Mouse (Mus musculus): ENCODE measurements around the gene Gpx7. TPM values are rescaled to one million over a fixed set of nuclear protein-coding genes. Genes with fewer than 3 reads are reported as not detected.

Gene Gpx7
- polyA plus RNA-seq, 1 experiment: not detected

DNA sequence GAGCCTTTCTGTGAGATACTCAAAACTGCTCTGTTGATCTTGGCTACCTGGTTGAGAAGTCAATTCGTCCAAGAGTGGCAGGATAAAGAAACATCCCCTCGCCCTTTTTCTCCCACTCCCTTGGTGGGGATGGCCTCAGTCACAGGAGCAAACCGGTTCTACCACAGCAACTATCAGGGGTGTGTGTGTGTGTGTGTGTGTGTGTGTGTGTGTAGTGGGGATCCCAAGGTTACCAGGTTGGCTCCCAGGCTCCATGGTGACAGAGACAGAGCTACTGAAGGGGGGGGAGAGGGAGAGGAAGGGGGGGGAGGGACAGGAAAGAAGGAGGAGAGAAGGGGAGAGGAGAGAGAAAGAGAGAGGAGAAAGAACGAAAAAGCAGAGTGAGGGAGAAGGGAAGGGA, 19.7 kb downstream of the Gpx7 start:
- 42% methylated on average over 4 of the region's 4 CpGs for WGBS
- Histone ChIP-seq H3K4me1 (ENCODE audit: control insufficient read depth, insufficient read depth, low read length) (no peaks in the 10 kb centered on the region), H3K27ac (ENCODE audit: control insufficient read depth, insufficient read depth, low read depth, low read length, poor library complexity) (no peak overlapping the region), H3K4me3 (replicated peaks; ENCODE audit: control insufficient read depth, low read depth, low read length) (no peak overlapping the region)
- no peak for TF ChIP-seq POLR2A (IDR thresholded peaks at IDR 0.05; ENCODE audit: borderline replicate concordance, control insufficient read depth, low read depth, low read length)
- TF ChIP-seq CTCF (IDR thresholded peaks at IDR 0.05; ENCODE audit: control insufficient read depth, insufficient read depth, low read length): no peak

DNA sequence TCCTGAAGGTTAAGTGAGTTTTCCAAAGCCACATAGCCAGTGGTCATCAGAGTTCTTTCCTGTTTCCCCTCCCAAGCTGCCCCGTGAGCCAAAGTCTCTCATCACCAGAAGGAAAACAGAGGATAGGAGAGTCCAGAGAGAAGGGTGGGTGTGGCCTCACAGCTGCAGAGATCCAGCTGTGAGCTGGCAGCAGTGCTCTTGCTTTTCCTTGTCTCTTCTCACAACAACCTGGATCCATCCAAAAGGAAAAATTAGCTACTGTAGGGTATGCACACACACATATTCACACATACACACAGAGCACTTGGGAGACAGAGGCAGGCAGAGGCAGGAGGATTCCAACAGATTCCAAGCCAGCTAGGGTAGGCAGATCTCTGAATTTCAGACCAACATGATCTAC, 20.7 kb downstream of the Gpx7 start:
- 66% methylated on average over 1 of the region's 1 CpGs for WGBS
- TF ChIP-seq POLR2A (IDR thresholded peaks at IDR 0.05; ENCODE audit: borderline replicate concordance, control insufficient read depth, low read depth, low read length) (no peak), CTCF (IDR thresholded peaks at IDR 0.05; ENCODE audit: control insufficient read depth, insufficient read depth, low read length) (no peak)
- Histone ChIP-seq H3K4me1 (ENCODE audit: control insufficient read depth, insufficient read depth, low read length) (no peaks in the 10 kb centered on the region), H3K4me3 (replicated peaks; ENCODE audit: control insufficient read depth, low read depth, low read length) (no peak overlapping the region), H3K27ac (ENCODE audit: control insufficient read depth, insufficient read depth, low read depth, low read length, poor library complexity) (no peak overlapping the region)

DNA sequence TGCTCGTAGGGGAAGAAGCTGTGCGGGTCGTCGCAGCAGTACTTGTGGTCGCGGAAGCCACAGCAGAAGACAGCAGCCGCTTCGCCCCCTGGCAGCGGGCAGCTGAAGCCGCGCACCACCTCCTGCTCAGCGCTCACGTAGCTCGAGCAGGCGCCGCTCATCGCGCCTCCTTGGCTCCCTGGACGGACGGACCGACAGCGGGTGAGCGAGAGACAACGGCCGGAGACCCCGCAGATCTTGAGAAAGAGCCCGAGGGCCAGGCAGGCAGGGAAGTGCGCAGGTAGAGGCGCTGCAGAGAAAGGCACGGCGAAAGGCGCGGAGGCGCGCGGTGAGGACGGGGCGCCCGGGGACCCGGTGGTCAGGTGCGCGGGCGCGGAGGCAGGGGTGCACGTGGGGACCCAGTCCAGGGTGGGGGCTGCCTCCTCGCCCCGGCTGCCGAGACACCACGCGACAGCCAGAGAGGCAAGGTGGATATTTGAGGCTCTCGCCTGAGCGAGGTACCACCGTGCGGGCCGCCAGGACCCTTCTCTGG, 23.5 kb downstream of the Gpx7 start, which contains the start of gene Shisal2a:
Shisal2a (minus strand) TSS at position 167 of the 532 bp plus-strand sequence.
- WGBS: 5% methylated on average over 55 of the region's 55 CpGs
- H3K27ac ChIP-seq (ENCODE audit: control insufficient read depth, insufficient read depth, low read depth, low read length, poor library complexity): no peak within 1 kb of the TSS; the same call in 1 of the 2 replicates
- H3K4me3 ChIP-seq (replicated peaks; ENCODE audit: control insufficient read depth, low read depth, low read length): no peak within 1 kb of the TSS
- no peaks in the 10 kb centered on the region for H3K4me1 ChIP-seq (ENCODE audit: control insufficient read depth, insufficient read depth, low read length)
- TF ChIP-seq CTCF (IDR thresholded peaks at IDR 0.05; ENCODE audit: control insufficient read depth, insufficient read depth, low read length): no peak
- TF ChIP-seq POLR2A (IDR thresholded peaks at IDR 0.05; ENCODE audit: borderline replicate concordance, control insufficient read depth, low read depth, low read length): no peak

DNA sequence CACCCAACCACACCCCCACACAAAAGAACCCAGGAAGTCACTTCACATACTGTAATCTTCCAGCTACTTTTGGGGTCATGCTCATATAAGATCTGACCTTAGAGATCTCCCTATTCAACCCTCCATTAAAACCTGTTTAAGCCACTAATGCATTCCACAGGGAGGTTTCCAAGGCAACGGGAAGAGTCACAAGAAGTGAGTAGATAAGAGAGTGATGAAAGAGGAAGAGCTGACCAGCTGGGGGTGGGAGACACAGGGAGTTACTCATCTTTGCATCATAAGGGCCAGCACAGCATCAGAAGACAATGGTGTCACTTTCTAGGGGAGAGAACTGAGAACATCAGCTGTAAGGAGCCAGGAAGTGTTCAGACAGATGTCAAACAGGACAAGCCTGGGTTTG, 26.6 kb downstream of the Gpx7 start:
- Histone ChIP-seq H3K4me3 (replicated peaks; ENCODE audit: control insufficient read depth, low read depth, low read length) (no peak overlapping the region), H3K27ac (ENCODE audit: control insufficient read depth, insufficient read depth, low read depth, low read length, poor library complexity) (no peak overlapping the region), H3K4me1 (ENCODE audit: control insufficient read depth, insufficient read depth, low read length) (no peaks in the 10 kb centered on the region)
- TF ChIP-seq POLR2A (IDR thresholded peaks at IDR 0.05; ENCODE audit: borderline replicate concordance, control insufficient read depth, low read depth, low read length): no peak
- TF ChIP-seq CTCF (IDR thresholded peaks at IDR 0.05; ENCODE audit: control insufficient read depth, insufficient read depth, low read length): no peak
- 11% methylated on average over 1 of the region's 1 CpGs for WGBS

DNA sequence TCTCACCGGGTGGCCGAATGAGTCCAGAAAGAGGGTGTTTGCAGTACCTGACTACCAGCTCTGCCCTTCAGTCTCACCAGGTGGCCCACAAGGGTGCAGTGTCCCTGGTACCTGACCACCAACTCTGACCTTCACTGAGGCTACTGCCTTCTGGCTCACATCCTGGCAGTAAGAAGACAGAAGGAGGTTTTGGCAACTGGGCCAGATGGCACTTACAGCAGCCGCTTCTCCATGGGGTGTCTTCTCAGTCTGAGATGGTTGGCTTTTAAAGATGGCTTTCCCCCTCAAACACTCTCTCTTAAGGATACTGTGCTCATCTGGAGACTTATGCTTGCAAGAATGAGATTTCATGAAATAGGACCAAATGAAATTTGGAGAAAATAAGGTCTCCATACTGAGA, 27.3 kb downstream of the Gpx7 start:
- WGBS: 86% methylated on average over 3 of the region's 3 CpGs
- Histone ChIP-seq H3K4me1 (ENCODE audit: control insufficient read depth, insufficient read depth, low read length) (no peaks in the 10 kb centered on the region), H3K27ac (ENCODE audit: control insufficient read depth, insufficient read depth, low read depth, low read length, poor library complexity) (no peak overlapping the region), H3K4me3 (replicated peaks; ENCODE audit: control insufficient read depth, low read depth, low read length) (no peak overlapping the region)
- TF ChIP-seq CTCF (IDR thresholded peaks at IDR 0.05; ENCODE audit: control insufficient read depth, insufficient read depth, low read length) (no peak), POLR2A (IDR thresholded peaks at IDR 0.05; ENCODE audit: borderline replicate concordance, control insufficient read depth, low read depth, low read length) (no peak)

DNA sequence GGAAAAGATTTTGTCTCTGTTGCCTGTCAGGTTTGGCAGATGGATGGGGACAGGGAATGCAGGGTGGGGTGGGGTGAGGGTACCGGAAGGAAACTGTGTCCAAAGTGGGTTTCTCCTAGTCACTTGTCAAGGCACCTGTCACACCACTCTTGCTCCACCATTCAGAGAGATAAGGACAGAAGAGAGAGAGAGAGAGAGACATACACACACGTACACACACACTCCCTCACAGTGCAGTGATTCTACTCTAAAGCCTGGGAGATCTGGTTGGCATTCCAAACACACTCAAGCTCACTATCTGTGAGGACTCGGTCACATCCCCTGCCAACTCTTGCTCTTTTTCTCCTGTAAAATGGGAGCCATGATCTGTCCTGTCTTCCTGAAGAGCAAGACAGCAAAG, 34.6 kb downstream of the Gpx7 start:
- Histone ChIP-seq H3K4me3 (replicated peaks; ENCODE audit: control insufficient read depth, low read depth, low read length) (no peak overlapping the region), H3K4me1 (ENCODE audit: control insufficient read depth, insufficient read depth, low read length) (peaks cover 3% of the 10 kb centered on the region), H3K27ac (ENCODE audit: control insufficient read depth, insufficient read depth, low read depth, low read length, poor library complexity) (no peak overlapping the region)
- WGBS: 64% methylated on average over 3 of the region's 3 CpGs
- TF ChIP-seq CTCF (IDR thresholded peaks at IDR 0.05; ENCODE audit: control insufficient read depth, insufficient read depth, low read length): no peak
- no peak for TF ChIP-seq POLR2A (IDR thresholded peaks at IDR 0.05; ENCODE audit: borderline replicate concordance, control insufficient read depth, low read depth, low read length)

DNA sequence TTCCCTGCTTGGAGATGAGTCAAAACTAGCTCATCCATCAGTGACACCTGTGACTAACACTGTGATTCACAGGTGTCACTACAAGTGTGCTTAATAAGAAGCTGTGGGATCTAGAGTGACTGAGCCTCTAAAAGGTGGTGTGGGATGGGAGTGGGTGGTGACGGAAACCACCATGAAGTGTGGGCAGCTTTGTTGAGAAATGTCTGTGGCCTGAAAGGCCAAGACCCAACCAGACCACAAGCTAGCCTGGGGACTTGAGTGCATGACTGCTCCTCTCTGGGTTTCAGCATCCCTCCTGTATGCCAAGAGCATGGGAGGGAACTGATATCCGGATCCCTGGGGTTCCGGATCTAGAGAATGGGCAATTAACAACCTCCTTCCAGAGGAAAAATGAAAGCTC, 35.3 kb downstream of the Gpx7 start:
- H3K4me1 ChIP-seq (ENCODE audit: control insufficient read depth, insufficient read depth, low read length): peaks cover 3% of the 10 kb centered on the region
- TF ChIP-seq CTCF (IDR thresholded peaks at IDR 0.05; ENCODE audit: control insufficient read depth, insufficient read depth, low read length) (no peak), POLR2A (IDR thresholded peaks at IDR 0.05; ENCODE audit: borderline replicate concordance, control insufficient read depth, low read depth, low read length) (no peak)
- 56% methylated on average over 3 of the region's 3 CpGs for WGBS
- no peak overlapping the region for H3K27ac ChIP-seq (ENCODE audit: control insufficient read depth, insufficient read depth, low read depth, low read length, poor library complexity)
- no peak overlapping the region for H3K4me3 ChIP-seq (replicated peaks; ENCODE audit: control insufficient read depth, low read depth, low read length)

DNA sequence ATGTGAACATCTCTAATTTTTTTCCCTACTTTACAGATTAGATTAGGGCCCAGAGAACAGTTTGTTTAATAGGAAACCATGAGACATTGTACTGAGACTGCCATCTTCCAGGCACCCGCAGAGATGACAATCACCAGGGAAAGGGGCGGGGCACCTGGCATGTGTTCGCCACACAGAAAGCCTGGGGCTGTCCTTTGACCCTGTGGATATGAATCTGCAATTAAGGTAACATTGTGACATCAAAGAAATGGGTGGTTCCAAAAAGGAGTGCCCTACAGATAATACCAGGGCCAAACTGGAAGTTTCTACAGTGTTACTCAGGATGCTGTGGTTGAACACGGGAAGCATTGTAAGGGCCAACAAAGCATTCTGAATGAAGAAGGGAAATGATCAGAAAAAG, 36.4 kb downstream of the Gpx7 start:
- WGBS: 12% methylated on average over 4 of the region's 4 CpGs
- no peak for TF ChIP-seq POLR2A (IDR thresholded peaks at IDR 0.05; ENCODE audit: borderline replicate concordance, control insufficient read depth, low read depth, low read length)
- no peak for TF ChIP-seq CTCF (IDR thresholded peaks at IDR 0.05; ENCODE audit: control insufficient read depth, insufficient read depth, low read length)
- Histone ChIP-seq H3K4me1 (ENCODE audit: control insufficient read depth, insufficient read depth, low read length) (peaks cover 3% of the 10 kb centered on the region), H3K27ac (ENCODE audit: control insufficient read depth, insufficient read depth, low read depth, low read length, poor library complexity) (no peak overlapping the region), H3K4me3 (replicated peaks; ENCODE audit: control insufficient read depth, low read depth, low read length) (no peak overlapping the region)

DNA sequence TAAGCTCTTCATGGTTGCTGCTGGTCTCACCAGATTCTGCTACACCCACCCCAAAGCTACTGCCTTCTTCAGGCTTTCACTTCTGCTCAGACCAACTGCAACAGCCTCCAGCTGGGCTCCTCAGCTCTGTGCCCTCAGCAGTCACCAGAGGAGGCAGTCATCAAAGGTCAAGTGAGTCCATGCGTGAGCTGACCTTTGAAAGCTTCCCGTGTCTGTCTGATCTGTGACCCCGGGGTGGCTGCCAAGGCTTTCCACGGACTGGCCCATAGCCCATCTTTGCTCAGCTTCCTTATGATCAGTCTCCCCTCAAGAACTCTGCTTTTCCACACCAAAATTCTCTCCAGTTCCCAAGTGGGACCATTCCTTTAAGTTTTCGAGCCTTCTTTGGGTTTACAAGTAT, 37.5 kb downstream of the Gpx7 start:
- no peak overlapping the region for H3K27ac ChIP-seq (ENCODE audit: control insufficient read depth, insufficient read depth, low read depth, low read length, poor library complexity)
- peaks cover 3% of the 10 kb centered on the region for H3K4me1 ChIP-seq (ENCODE audit: control insufficient read depth, insufficient read depth, low read length)
- TF ChIP-seq CTCF (IDR thresholded peaks at IDR 0.05; ENCODE audit: control insufficient read depth, insufficient read depth, low read length) (no peak), POLR2A (IDR thresholded peaks at IDR 0.05; ENCODE audit: borderline replicate concordance, control insufficient read depth, low read depth, low read length) (no peak)
- WGBS: 43% methylated on average over 5 of the region's 5 CpGs
- H3K4me3 ChIP-seq (replicated peaks; ENCODE audit: control insufficient read depth, low read depth, low read length): no peak overlapping the region

All from bone marrow, adult 2 months (tissue).